Mouse (Mus musculus) layer of hippocampus, adult 8-10 months (tissue): ENCODE data around the gene Vps4b. TPM values are rescaled to one million over a fixed set of nuclear protein-coding genes. Genes with fewer than 3 reads are reported as not detected.
A peak's percentile ranks its signal among the peaks of the same experiment; 100 is the strongest.
"Not testable (repeated sequence)": the region's sequence is repeated elsewhere in the genome, so short reads cannot be mapped to it uniquely, and the experiment has no call there.

Source experiments
- DNase-seq, 2 experiments: peaks; one replicate each; pipeline ENCODE4 v3.0.0; 2022; ENCODE audit warnings: low spot score in 2 of 2
- total RNA-seq, 4 experiments: library from RNA; stranded (reverse); gene quantifications; 2 replicates each; pipeline ENCODE4 v1.2.4; 2022

Vps4b gene
- total RNA-seq, 4 experiments from 2014 or later, result 50.9 to 64.9 (median 56.4) TPM

DNA sequence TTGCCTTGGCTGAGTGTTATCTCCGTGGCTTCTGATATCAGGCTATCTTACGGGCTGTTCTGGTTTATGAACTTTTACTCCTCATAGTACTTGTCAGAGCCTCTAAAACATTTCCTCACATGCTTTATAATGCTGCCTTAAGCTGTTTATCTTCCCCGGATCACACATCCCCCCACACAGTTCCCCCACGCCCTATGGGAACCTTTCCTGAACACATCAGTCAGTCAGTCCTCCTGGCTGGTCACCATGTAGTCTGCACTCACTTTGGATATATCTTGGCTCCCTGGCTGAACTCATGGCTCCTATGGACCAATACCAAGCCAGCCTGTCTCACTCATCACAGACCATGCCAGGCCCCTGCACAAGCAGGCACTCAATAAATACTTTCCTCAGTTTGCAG lies 39.9 kb downstream of the Vps4b start:
- no peak for DNase-seq

DNA sequence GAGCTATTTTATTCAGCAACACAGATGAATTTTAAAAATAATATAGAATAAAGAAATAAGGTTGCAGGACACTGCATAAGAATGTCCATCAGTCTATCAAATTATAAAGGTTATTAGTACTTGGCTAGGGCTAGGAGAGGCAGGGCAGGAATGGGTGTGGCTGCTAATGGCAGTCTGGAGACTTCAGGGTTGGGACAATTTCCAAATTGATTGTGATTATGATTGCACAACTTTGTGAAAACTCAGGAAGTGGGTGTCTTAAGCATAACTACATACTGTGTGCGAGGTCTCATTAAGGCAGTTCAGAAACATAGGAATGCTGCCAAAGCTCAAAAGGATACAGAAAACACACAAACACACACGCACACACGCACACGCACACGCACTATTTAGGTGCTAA lies 44.5 kb downstream of the Vps4b start:
- DNase-seq, result no peak

DNA sequence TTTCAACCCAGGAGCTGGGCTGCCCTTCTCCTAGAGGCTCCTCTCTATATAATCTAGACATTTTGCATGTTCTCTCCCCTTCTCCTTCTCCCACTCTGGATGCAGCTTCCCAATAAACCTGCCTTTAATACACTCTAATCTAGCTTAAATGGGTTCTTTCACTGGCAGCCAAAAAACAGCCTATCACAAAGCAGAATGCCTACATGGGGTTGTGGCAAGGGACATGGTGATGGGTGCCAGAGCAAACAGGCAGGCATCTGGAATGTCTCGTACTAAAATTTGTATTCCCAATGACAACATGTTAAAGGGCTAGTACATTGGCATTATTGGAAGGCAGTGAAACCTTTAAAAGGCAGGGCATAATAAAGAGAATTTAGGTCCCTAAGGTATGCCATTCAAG lies 45.9 kb downstream of the Vps4b start:
- DNase-seq, result no peak

- DNase-seq, result no peak
These were observed 47.8 kb downstream of the Vps4b start for GRCm38 (mm10) chr1:106748555-106749315.

DNA sequence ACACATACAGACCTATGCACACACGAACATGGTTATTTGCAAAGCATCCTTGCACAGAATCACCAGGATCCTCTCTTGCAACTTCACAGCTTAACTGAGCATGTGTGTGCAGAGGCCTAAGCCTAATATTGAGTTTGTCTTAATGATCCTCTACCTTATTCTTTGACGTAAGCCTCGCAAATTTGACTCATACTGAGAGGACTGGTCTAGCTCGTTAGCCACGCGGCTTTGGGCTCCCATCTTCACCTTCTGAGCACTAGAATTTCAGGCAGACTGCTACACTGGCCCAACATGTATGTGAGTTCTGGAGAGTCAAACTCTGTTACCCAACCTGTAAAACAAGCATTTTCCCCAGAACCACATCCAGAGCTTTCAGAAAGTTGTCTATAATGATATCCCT lies 53.5 kb downstream of the Vps4b start:
- no peak for DNase-seq

DNA sequence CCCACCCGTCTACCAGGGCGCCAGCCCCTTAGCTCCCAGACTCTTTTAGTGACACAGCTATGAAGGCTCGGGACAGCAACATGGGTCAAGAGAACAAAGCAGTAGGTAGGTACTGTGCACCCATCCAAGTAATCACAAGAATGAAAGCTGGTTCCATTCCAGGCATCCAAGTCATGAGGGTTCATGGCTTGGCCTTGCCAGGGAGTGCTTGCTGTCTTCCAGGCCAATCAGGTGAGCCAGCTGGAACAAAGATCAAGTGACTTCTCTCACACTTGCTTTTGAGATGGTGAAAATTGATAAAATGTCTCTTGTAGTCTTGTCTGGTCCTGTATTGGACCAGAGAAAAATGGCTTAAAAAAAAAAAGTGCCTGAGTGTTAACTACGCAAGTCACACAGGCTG lies 55.8 kb downstream of the Vps4b start:
- no peak for DNase-seq

DNA sequence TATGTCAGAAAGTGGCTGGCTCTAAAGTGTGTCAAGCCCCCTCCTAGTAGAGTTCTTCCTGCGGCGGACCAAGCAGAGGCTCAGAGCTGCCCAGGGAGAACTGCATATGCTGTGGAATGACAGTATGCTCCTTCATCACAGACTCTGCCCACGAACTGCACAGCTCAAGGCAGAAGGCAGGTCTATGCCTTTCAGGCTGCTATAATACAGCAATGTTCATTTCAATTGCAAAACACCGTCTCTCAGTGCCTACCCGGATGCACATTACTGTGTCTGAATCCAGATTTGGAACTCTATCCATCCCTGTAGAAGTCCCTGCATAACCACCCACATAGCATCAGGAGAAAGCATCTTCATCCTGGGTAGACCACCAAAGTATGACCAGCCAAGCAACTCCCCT lies 56.7 kb downstream of the Vps4b start:
- no peak for DNase-seq

GRCm38 (mm10) chr1:106738092-106738491 lies 58.4 kb downstream of the Vps4b start:
- no peak for DNase-seq

DNA sequence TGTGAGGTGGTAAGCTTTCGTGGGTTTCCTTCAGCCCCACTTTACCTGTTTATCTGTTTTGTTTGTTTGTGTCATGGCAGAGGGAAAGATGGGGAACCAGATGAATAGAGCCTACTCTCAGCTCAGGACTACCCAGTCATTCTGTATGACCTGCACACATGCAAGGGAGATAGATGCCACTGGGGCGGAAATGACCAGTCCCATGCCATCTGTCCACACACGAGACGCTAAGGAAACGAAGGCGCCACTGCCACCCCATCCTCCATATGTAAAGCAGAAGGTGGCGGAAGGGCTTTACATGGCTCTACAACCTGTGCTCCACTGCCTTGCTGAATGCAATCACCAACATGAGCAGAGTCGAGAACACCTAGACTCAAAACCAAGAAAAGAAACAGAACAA lies 60.3 kb downstream of the Vps4b start:
- no peak for DNase-seq

DNA sequence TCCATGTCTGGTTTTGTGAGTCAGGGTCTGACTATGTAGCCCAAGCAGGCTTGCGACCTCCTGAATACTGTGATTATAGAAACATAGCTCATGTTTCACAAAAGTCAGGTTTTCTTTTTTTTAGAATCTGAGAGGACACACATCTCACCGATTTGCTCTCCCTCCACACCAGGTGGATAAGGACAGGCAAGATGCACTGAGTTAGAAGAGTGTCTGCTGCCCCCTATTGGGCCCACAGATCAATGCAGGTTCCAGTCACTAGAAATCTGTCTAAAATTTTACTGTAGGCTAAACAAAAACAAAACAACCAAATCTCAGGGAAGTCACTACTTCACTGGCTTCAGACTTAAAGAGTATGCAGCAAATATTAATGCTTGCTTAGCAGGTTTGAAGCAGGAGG lies 60.9 kb downstream of the Vps4b start:
- peak in 1 of 2 experiments; percentile 30 for DNase-seq

DNA sequence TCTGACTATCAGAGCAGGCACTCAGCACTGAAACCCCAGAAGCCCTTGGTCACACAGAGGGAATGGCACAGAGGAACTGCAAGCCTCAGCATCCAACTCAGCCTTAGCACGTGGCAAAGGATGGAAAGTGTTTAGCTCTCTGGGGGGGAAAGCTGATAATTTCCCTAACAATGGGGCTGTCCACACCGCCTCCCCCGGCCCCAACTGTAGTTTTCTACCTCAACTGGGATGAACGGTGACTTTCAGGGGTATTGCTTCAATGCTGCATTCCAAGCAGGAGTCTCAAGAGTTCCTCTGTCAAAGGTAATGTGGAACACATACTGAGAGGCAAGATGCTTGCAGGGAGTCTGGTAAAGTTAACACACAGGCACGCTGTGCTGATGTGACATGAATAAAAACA lies 74.5 kb downstream of the Vps4b start:
- no peak for DNase-seq

GRCm38 (mm10) chr1:106717736-106718135 lies 78.8 kb downstream of the Vps4b start:
- not testable (repeated sequence) for DNase-seq

DNA sequence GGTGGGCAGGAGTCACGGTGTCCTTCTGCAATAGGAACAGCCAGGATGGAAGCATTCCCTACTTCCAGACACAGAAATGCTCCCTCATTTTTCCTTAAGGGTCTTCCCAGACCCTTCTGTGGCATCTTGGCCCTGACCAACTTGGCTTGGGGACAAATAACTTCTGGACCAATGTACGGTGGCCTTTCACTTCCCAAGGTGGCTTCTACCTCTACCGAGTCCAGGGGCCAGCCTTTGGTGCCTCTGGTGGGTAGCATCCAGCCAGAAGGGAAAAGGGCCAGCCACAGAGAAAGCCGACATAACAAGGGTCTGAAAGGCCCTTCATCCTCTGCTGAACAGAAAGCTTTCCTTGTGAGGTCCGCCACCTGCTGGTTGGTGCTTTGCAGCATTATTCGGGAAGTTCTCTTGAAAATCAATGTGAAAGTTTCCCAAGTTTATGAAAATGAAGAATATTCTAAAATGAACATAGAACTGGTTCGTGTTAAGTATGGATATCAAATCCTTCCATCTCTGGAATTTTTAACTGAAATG lies 79.4 kb downstream of the Vps4b start:
- peak; percentile 60 to 76 for DNase-seq

DNA sequence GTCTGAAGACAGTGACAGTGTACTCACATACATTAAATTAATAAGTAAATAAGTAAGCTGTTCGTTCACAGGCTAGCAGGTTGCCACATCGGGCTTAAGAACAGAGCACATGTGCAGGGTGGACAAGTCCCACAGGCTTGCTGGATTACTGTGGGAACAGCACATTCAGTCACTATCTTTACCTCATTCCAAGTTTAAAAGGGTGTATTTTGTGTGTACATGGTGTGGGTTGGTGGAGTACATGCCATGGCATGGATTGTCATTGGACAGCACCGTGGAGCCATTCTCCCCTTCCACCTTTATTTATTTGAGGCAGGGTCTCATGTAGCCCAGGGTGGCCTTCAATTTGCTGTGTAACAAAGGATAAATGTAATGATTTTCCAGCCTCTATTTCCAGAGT lies 80.4 kb downstream of the Vps4b start:
- no peak for DNase-seq

DNA sequence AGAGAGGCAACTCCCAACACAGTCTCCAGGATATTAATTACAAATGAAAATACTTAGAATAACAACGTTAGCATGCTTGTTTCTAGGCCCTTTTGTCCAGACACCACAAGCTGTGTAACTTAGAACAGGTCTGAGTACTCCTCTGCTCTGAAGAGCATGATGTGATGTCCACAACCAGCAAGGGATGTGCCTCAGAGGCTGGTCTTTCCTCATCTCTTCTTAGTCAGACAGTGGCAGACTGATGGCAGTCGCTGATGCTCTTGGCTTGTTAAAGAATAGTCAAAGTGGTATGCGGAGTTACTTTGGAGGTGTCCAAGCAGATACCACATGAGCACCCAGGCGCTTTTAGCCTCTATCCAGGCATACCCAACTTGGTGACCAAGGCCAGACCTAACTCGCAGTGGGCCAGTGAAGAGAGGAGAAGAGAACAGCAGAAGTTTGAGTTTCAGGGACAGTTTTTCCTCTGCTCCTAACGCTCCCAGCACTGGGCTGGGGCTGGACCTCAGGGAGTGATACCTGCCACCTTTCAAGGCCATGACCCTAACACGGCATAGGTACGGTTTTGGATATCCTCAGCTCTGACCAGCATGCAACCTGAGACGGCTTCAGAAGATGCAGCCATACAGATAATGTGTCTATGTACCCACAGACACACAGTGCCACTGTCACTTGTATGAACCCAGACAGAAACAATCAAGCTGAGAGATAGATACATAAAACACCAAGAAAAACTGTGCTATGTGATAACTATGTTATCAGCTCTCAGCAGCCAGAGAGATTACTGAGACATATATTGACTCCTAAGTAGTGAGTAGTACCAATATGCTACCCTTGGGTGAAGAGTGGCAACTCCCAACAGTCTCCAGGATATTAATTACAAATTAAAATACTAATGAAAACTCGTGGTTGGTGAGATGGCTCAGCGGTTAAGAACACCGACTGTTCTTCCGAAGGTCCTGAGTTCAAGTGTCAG lies 81.1 kb downstream of the Vps4b start:
- no peak for DNase-seq

DNA sequence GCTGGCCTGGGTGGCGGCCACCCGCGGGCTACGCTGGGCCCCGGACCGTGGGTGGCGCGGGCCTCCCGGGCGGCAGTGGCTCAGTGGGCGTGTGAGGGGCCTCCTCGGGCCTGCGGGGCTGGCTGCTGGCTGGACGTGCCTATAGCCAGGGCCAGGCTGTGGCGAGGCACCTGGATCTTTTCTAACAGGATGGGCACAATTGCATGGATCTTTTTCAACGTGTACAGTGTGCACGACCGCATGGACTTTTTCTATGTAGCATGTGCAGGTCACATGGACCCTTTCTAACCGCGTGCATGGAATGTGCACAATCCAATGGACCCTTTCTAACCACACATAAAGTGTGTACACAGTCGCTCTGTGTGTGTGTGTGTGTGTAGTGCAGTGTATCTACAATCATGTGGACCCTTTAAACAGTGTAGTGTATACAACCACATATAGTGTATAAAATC lies 82.0 kb downstream of the Vps4b start:
- no peak for DNase-seq

Other genes with a start within 250 kb of the Vps4b start
- gene Bcl2, start 82.5 kb downstream of the Vps4b start, total RNA-seq, result 10 to 100 TPM in 3 of 4 experiments, 1 to 10 TPM in 1; 9.8 to 11.6 (median 11.2) TPM
- 10 to 100 TPM; 25.5 to 28.9 (median 27.8) TPM for gene Kdsr, start 37.0 kb downstream of the Vps4b start, total RNA-seq
- gene Serpinb5, start 64.4 kb upstream of the Vps4b start, total RNA-seq, result not detected
- gene Serpinb12, start 137.7 kb upstream of the Vps4b start, total RNA-seq, result not detected
- gene Serpinb13, start 184.3 kb upstream of the Vps4b start, total RNA-seq, result not detected